Mouse (Mus musculus) right cerebral cortex, postnatal 10 days (tissue): ENCODE measurements at regions not wholly inside any gene's neighbourhood (a gene's known extent, or its start where the extent isn't known, plus 50 kb on each side); places are given as distances from the start of the nearest gene placed in this dataset.

Experiments used
- DNase-seq, 2 experiments: peaks; one replicate each; pipeline ENCODE4 v3.0.0; 2021; ENCODE audit warnings: low spot score in 2 of 2

DNA sequence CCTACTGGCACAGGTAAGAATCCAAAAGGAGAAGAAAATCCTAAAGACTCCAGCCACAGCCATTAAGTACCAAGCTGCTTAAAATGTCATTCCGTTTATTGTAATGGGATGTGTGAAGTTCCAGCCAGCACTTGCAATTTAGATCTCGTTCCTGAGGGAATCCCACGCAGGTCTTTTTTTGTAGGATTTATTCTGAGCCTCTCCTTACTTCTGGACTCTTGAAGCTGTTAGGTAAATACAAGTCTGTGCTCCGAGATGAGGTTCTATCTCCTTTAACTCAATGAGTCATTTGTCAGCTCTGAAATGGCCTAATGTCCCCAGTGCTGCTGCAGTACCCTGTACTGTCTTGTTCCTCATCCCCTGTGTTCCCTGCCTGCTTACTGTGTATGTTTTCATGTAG, 94.9 kb upstream of the Eef1e1 start:
- peak in 1 of 2 experiments; percentile 33 for DNase-seq

DNA sequence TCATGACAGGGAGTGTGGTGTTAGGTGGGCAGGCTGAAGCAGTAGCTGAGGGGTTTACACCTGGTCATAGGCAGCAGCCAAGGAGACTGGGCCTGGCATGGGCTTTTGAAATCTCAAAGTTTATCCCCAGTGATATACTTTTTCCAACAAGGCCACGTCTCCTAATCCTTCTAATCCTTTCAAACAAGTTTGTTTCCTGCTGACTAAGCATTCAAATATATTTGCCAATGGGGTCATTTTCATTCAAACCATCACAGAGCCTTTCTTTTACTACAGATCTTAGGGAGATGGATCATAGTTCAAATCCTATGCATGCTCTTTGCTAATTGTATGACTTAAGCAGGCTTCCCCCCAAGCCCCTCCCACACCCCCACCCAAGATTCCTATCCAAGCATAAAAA, 93.0 kb upstream of the Eef1e1 start:
- no peak for DNase-seq

DNA sequence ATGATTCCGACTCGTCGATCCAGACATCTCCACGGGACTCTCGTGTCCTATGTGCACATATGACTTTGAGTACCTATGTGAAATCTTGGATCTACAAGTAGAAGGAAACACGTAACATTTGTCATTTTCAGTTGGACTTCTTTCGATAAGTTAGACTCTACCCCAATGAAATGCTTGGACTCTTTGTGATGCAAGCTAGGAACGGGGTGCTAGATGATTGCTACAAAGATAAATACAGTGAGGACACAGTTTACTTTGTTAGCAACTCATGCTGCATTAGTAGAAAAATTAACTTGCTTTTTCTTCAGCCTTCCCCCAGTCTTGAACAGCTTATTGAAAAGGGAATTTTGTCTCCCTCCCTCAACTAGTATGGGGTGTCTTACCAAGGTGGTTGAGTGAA, 81.2 kb upstream of the Eef1e1 start:
- no peak for DNase-seq

DNA sequence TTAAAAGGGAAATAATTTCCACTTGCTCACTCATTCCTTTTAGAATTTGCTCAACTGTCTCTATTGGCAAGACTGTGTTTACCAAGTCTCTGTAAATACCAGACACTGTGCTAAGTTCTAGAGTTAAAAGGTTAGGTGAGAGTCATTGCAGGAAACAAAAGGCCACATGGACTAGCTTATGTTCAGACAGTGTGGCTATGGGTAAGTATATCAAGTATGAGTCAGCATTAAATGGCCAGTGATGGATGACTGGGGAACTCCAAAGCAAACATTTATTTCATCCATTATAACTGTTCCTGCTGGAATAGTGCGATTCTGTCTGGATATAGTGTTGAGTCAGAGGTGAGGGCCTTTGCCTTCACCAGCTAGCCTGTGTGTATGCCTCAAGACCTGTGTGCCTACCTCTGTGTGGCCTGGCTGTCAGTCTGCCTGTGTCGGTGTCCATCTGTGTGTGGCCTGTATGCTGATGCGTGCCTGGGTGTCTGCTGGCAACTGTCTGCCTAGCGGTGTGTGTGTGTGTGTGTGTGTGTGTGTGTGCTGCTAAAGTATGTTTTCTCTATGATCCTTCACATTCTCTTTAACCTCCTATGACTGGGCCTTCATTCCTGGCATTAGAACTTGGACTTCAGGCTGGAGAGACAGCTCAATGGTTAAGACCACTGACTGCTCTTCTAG, 77.6 kb upstream of the Eef1e1 start:
- DNase-seq = no peak

DNA sequence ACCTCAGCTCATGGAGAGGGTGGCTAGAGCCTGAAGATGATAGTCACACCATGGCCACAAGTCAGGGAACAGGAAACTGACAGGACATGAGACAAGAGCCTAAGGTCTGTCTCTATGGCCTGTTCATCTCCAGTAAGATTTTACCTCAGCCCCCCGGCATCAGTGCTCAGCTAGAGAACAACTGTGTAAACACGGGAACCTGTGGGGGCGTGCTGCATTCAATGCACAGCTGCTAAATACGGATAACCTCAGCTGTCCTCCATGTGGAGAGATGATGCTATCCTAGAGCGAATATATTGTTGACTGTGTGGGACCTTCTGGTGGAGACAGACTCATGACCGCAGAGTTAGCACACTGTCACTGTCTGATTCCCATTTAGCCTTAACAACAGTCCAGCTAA, 76.4 kb upstream of the Eef1e1 start:
- no peak for DNase-seq

DNA sequence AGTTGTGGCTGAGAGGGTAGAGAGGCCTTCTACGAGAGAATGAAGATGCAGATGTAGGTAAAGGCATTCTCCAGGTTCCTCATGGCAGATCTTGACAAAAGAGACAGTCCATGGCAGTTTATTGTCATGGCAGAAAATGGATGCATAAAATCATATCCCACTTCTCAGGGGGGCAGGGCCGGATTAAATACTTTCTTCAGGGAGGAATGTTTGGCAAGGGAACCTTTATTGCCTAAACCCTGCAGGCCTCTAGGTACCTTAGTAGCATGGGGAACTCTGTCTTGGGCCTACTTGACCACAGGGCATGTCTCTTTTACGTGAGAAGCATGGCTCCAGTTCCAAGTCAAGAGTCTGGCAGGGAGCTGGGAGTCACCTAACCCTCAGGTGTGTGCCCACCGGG, 74.4 kb upstream of the Eef1e1 start:
- DNase-seq = no peak

DNA sequence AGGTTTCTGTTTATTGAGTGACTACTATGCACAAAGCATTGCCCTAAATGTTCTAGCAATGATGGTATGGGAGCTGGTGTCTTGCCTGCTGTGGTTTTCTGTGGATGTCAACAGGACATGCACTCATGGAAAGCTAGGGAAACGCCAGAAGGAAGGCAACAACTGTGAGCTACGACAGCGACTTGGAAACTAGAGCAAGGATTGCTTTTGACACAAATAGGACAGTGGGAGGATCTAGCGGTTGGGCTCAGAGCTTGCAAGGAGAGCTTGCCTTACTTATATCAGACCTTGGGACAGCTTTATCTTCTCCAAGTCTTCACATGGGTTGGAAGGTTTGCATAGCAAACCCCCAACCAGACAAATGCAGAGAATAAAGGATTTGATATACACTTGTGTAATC, 66.6 kb upstream of the Eef1e1 start:
- no peak for DNase-seq

DNA sequence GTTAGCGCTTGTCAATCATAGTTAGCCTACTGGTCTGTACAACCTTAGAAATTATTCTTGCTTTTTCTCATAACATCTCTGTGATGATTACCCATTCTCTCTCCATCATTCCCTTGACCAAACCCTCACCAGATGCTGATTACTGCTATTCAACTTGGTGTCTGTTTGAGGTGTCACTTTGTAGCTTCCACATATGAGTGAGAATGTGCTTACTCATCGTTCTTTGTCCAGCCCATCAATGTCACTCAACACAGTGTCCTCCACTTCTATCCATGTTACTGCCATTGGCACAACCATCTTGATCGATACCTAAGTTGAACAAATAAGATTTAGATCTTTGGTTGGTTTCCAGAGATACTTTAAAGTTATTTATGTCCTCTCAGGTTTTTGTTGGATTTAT, 62.3 kb upstream of the Eef1e1 start:
- no peak for DNase-seq

DNA sequence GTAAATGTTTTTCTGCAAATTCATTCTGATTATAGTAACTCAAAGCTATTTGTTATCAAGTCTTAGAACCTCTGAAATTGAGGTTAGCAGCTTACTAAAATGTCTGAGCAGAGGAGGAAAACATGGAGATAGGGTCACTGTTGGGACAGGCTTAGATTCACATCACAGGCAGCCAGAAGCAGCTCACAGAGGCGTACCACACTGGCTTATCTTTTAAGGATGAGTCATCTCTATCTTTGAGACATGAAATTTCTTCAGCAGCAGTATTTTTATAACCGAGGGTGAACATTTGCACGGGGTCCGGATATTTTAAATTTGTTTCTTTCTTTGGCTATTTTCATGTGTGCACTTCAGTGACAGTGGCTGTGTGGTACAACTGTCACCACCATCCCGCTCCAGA, 56.0 kb upstream of the Eef1e1 start:
- no peak for DNase-seq
